Mouse (Mus musculus) forebrain, embryonic 10.5 days (tissue): Measurements from ENCODE around the gene Clec2h. TPM values are rescaled to one million over a fixed set of nuclear protein-coding genes. Genes with fewer than 3 reads are reported as not detected.
"Not testable (repeated sequence)": the region's sequence is repeated elsewhere in the genome, so short reads cannot be mapped to it uniquely, and the experiment has no call there.

ENCODE experiments used
- DNase-seq: peaks from one replicate; pipeline ENCODE4 v3.0.0-alpha.2; 2017; ENCODE audit warnings: low spot score; ENCODE audit errors: extremely low spot score
- H3K27ac ChIP-seq: fragments of 300-500 bp; sonication (generic); 2 replicates; pipeline ENCODE4 v1.5.1; 2016; ENCODE audit warnings: mild to moderate bottlenecking
- H3K27me3 ChIP-seq: fragments of 300-500 bp; sonication (generic); 2 replicates; pipeline ENCODE4 v1.6.1; 2016; ENCODE audit warnings: mild to moderate bottlenecking; ENCODE audit not compliant: poor library complexity, severe bottlenecking
- H3K36me3 ChIP-seq: fragments of 300-500 bp; sonication (generic); replicated peaks from 2 replicates; pipeline ENCODE4 v1.6.1; 2016; ENCODE audit warnings: mild to moderate bottlenecking, moderate library complexity
- H3K4me1 ChIP-seq: fragments of 300-500 bp; sonication (generic); 2 replicates; pipeline ENCODE4 v1.6.1; 2016
- H3K4me3 ChIP-seq: fragments of 300-500 bp; sonication (generic); 2 replicates; pipeline ENCODE4 v1.5.1; 2016; ENCODE audit warnings: mild to moderate bottlenecking, moderate library complexity
- H3K9me3 ChIP-seq: fragments of 300-500 bp; sonication (generic); 2 replicates; pipeline ENCODE4 v1.6.1; 2016; ENCODE audit warnings: mild to moderate bottlenecking, moderate library complexity
- WGBS: fragments of 180-500 bp; shearing (Covaris S2); methylation state at CpG from one replicate; pipeline ENCODE4 v1.1.7; 2016; 5-methylcytosine and 5-hydroxymethylcytosine counted together
- polyA plus RNA-seq: library from polyadenylated mRNA; unstranded; fragments of >200 nt; fragmentation: Nextera tagmentation; extraction: Ambion mirVana; gene quantifications from 2 replicates; pipeline ENCODE4 v1.2.1, GENCODE M21; 2016

Clec2h gene
- polyA plus RNA-seq, 1 experiment from 2014 or later: not detected

- Histone ChIP-seq H3K27ac (no peak overlapping the region), H3K9me3 (no peaks in the 10 kb centered on the region), H3K36me3 (no peaks in the 10 kb centered on the region), H3K27me3 (no peaks in the 10 kb centered on the region), H3K4me3 (no peak overlapping the region), H3K4me1 (no peaks in the 10 kb centered on the region)
- no peak for DNase-seq
- 95% methylated on average over 3 of the region's 3 CpGs for WGBS
Observed at GRCm38 (mm10) chr6:128649681-128650080, 12.5 kb upstream of the Clec2h start.

GRCm38 (mm10) chr6:128650187-128650586 lies 12.0 kb upstream of the Clec2h start:
- Histone ChIP-seq H3K36me3 (no peaks in the 10 kb centered on the region), H3K9me3 (no peaks in the 10 kb centered on the region), H3K27me3 (no peaks in the 10 kb centered on the region), H3K4me3 (no peak overlapping the region), H3K4me1 (no peaks in the 10 kb centered on the region), H3K27ac (no peak overlapping the region)
- no peak for DNase-seq
- WGBS: 90% methylated on average over 1 of the region's 1 CpGs

GRCm38 (mm10) chr6:128650827-128651226 lies 11.4 kb upstream of the Clec2h start:
- not testable (repeated sequence) for H3K4me3 ChIP-seq, H3K4me1 ChIP-seq, H3K27ac ChIP-seq, H3K27me3 ChIP-seq, H3K9me3 ChIP-seq, H3K36me3 ChIP-seq, DNase-seq
- WGBS: 92% methylated on average over 7 of the region's 7 CpGs

- Histone ChIP-seq H3K36me3 (no peaks in the 10 kb centered on the region), H3K4me1 (no peaks in the 10 kb centered on the region), H3K27me3 (no peaks in the 10 kb centered on the region), H3K27ac (no peak overlapping the region), H3K4me3 (no peak overlapping the region), H3K9me3 (no peaks in the 10 kb centered on the region)
- 97% methylated on average over 1 of the region's 1 CpGs for WGBS
- DNase-seq: no peak
Observed at GRCm38 (mm10) chr6:128652938-128653337, 9.2 kb upstream of the Clec2h start.

GRCm38 (mm10) chr6:128661249-128661648 lies 936 bp upstream of the Clec2h start:
- no peaks in the 10 kb centered on the region for H3K36me3 ChIP-seq
- H3K9me3 ChIP-seq: no peaks in the 10 kb centered on the region
- 95% methylated on average over 1 of the region's 1 CpGs for WGBS
- H3K4me1 ChIP-seq: no peaks in the 10 kb centered on the region
- H3K27ac ChIP-seq: no peak overlapping the region
- no peak for DNase-seq
- no peak overlapping the region for H3K4me3 ChIP-seq
- H3K27me3 ChIP-seq: no peaks in the 10 kb centered on the region

GRCm38 (mm10) chr6:128669936-128670335 lies 7.8 kb downstream of the Clec2h start:
- H3K27me3 ChIP-seq: no peaks in the 10 kb centered on the region
- H3K4me3 ChIP-seq: no peak overlapping the region
- no peak for DNase-seq
- H3K4me1 ChIP-seq: no peaks in the 10 kb centered on the region
- no peak overlapping the region for H3K27ac ChIP-seq
- H3K36me3 ChIP-seq: no peaks in the 10 kb centered on the region
- WGBS: 66% methylated on average over 4 of the region's 4 CpGs
- H3K9me3 ChIP-seq: no peaks in the 10 kb centered on the region

GRCm38 (mm10) chr6:128679574-128679973 lies 17.4 kb downstream of the Clec2h start:
- no peaks in the 10 kb centered on the region for H3K4me1 ChIP-seq
- no peak overlapping the region for H3K27ac ChIP-seq
- H3K36me3 ChIP-seq: no peaks in the 10 kb centered on the region
- no peaks in the 10 kb centered on the region for H3K27me3 ChIP-seq
- H3K4me3 ChIP-seq: no peak overlapping the region
- no peaks in the 10 kb centered on the region for H3K9me3 ChIP-seq
- DNase-seq: no peak

- Histone ChIP-seq H3K36me3 (no peaks in the 10 kb centered on the region), H3K9me3 (no peaks in the 10 kb centered on the region), H3K27ac (no peak overlapping the region), H3K4me1 (no peaks in the 10 kb centered on the region), H3K4me3 (no peak overlapping the region), H3K27me3 (no peaks in the 10 kb centered on the region)
- no peak for DNase-seq
- WGBS: 89% methylated on average over 3 of the region's 3 CpGs
Observed at GRCm38 (mm10) chr6:128701691-128702090, 39.5 kb downstream of the Clec2h start.

- no peaks in the 10 kb centered on the region for H3K4me1 ChIP-seq
- DNase-seq: no peak
- no peak within 1 kb of the TSS for H3K27ac ChIP-seq
- no peak within 1 kb of the TSS for H3K4me3 ChIP-seq
- no peaks in the 10 kb centered on the region for H3K9me3 ChIP-seq
- H3K27me3 ChIP-seq: no peaks in the 10 kb centered on the region
- 86% methylated on average over 4 of the region's 4 CpGs for WGBS
- H3K36me3 ChIP-seq: no peaks in the 10 kb centered on the region
Observed at GRCm38 (mm10) chr6:128722959-128723358, 60.8 kb downstream of the Clec2h start, which contains the start of gene Klrb1. Gene Klrb1 (minus strand): TSS chr6:128723059.

Other genes with a start within 250 kb of the Clec2h start
- 40.0 and 41.5 TPM in 2 replicates for gene Itfg2, start 237.5 kb upstream of the Clec2h start, polyA plus RNA-seq
- 821 and 862 TPM in 2 replicates for gene Fkbp4, start 223.7 kb upstream of the Clec2h start, polyA plus RNA-seq
- gene Pzp, start 135.7 kb upstream of the Clec2h start, polyA plus RNA-seq: not detected in 2 replicates
- gene A2ml1, start 80.8 kb upstream of the Clec2h start, polyA plus RNA-seq: not detected in 2 replicates
- not detected in 2 replicates for gene Klrb1a, start 38.9 kb upstream of the Clec2h start, polyA plus RNA-seq
- not detected in 2 replicates for gene Klrb1, start 60.7 kb downstream of the Clec2h start, polyA plus RNA-seq
- not detected in 2 replicates for gene Klrb1c, start 126.8 kb downstream of the Clec2h start, polyA plus RNA-seq
- gene Gm44511, start 163.9 kb downstream of the Clec2h start, polyA plus RNA-seq: not detected in 2 replicates
- gene Klrb1b, start 163.9 kb downstream of the Clec2h start, polyA plus RNA-seq: not detected in 2 replicates
- gene Clec2i, start 225.2 kb downstream of the Clec2h start, polyA plus RNA-seq: not detected in 2 replicates
- 0.52 and 0.64 TPM in 2 replicates for gene BC035044, start 228.7 kb downstream of the Clec2h start, polyA plus RNA-seq